ENCODE assay signal across 8 mouse cellular contexts in the genomic region with DNA sequence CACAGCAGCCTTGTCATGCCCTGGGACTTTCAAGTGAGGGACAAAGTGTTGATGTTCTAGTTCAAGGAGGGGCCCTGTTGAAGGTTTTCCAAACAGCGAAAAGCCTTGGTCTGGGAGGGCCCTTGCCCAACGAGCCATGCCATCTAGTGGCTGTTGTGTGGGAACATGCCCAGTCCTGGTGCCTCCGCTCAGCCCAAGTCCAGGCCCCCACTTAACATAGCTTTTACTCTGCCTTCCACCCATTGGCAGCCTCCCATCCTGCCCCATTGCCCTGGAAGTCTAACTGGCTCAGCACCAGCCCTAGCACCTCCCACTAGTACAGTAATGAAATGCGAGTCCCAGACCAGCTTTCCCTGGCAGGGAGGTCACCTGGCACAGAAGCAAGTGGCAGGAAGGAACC. TPM values are rescaled to one million over a fixed set of nuclear protein-coding genes. Genes with fewer than 3 reads are reported as not detected.
DNase-seq lines count a peak whose midpoint lies in the region; ATAC-seq lines count a peak whose summit lies in the region.

No protein-coding gene starts in this region.

- H3K4me3 ChIP-seq in midbrain, embryonic 14.5 days (replicated peaks; ENCODE audit: low read depth, low read length) = no peak overlapping the region
- no peak overlapping the region for H3K4me3 ChIP-seq in midbrain, embryonic 13.5 days (replicated peaks)

- 27% methylated on average over 4 of the region's 4 CpGs for WGBS in midbrain, embryonic 14.5 days
- WGBS in midbrain, embryonic 13.5 days = 25% methylated on average over 4 of the region's 4 CpGs

- H3K4me2 ChIP-seq in midbrain, embryonic 14.5 days (ENCODE audit: low read length) = no peak overlapping the region
- no peak overlapping the region for H3K4me2 ChIP-seq in midbrain, embryonic 13.5 days (replicated peaks)

- no peak for ATAC-seq in midbrain, embryonic 14.5 days (ENCODE audit: low FRiP score, low TSS enrichment)
- ATAC-seq in midbrain, embryonic 13.5 days = no peak

- H3K4me1 ChIP-seq in midbrain, embryonic 14.5 days (ENCODE audit: control insufficient read depth, insufficient read depth, low read length) = peaks cover 6% of the 10 kb centered on the region; the same call in 1 of the 2 replicates
- peaks cover 9% of the 10 kb centered on the region for H3K4me1 ChIP-seq in midbrain, embryonic 13.5 days (replicated peaks)

- intact Hi-C loops in left cerebral cortex, postnatal 14 days (cut with DNase I) = loop anchor here (5.0 kb wide), 1 partner anchor 59 kb away; no protein-coding TSS in a partner anchor

- no peaks in the 10 kb centered on the region for H3K9me3 ChIP-seq in midbrain, embryonic 14.5 days (ENCODE audit: control insufficient read depth, low read length)
- H3K9me3 ChIP-seq in midbrain, embryonic 13.5 days = no peaks in the 10 kb centered on the region

- H3K9ac ChIP-seq in midbrain, embryonic 14.5 days (replicated peaks; ENCODE audit: low read length) = no peak overlapping the region
- no peak overlapping the region for H3K9ac ChIP-seq in midbrain, embryonic 13.5 days (replicated peaks)

- DNase-seq in midbrain, embryonic 14.5 days = peak; percentile 38
- peak; percentile 90 for DNase-seq in adrenal gland, postnatal 10 days
- peak; percentile 12 to 54 for DNase-seq in frontal cortex, adult 2 months (ENCODE audit: extremely low spot score in 1 of 2, low spot score in 1 of 2)
- DNase-seq in heart, postnatal 4 days = peak; percentile 87
- peak; percentile 62 to 73 for DNase-seq in left cerebral cortex, postnatal 14 days (ENCODE audit: low spot score in 2 of 2)
- peak; percentile 52 for DNase-seq in right cerebral cortex, postnatal 4 days
- no peak for DNase-seq in thymus, postnatal 36 days

- no peak overlapping the region for H3K27ac ChIP-seq in midbrain, embryonic 14.5 days (replicated peaks; ENCODE audit: low read depth, low read length)
- no peak overlapping the region for H3K27ac ChIP-seq in midbrain, embryonic 13.5 days

- H3K36me3 ChIP-seq in midbrain, embryonic 14.5 days (ENCODE audit: control insufficient read depth, insufficient read depth, low read length) = no peaks in the 10 kb centered on the region
- H3K36me3 ChIP-seq in midbrain, embryonic 13.5 days = no peaks in the 10 kb centered on the region

- H3K27me3 ChIP-seq in midbrain, embryonic 14.5 days (ENCODE audit: control insufficient read depth, insufficient read depth, low read length) = no peaks in the 10 kb centered on the region
- H3K27me3 ChIP-seq in midbrain, embryonic 13.5 days = no peaks in the 10 kb centered on the region

RNA-seq across cellular contexts. Expression of gene Rft1, which starts 3.2 kb away (rescaled TPM):
- 7.7 and 10.3 TPM in 2 replicates for polyA plus RNA-seq in midbrain, embryonic 14.5 days (2014; fragmentation: Nextera tagmentation; extraction: Ambion mirVana)
- polyA plus RNA-seq in midbrain, embryonic 13.5 days (2015; fragmentation: Nextera tagmentation; extraction: Ambion mirVana) = 10.8 and 10.9 TPM in 2 replicates
- total RNA-seq in adrenal gland, postnatal 10 days (2021) = 10 to 100 TPM; 21.2 to 24.2 TPM
- polyA plus RNA-seq in frontal cortex, adult 2 months (2012; rRNA removed) = 12.1 and 12.9 TPM in 2 replicates
- 10 to 100 TPM in 1 of 2 experiments, 1 to 10 TPM in 1; 9.6 to 10.5 TPM for total RNA-seq in heart, postnatal 4 days (2021)
- total RNA-seq in left cerebral cortex, postnatal 14 days (2021) = 10 to 100 TPM; 11.0 to 12.4 TPM

RNA-seq across cellular contexts. Expression of gene Prkcd, which starts 25.0 kb away (rescaled TPM):
- 10.6 and 12.8 TPM in 2 replicates for polyA plus RNA-seq in midbrain, embryonic 14.5 days (2014; fragmentation: Nextera tagmentation; extraction: Ambion mirVana)
- polyA plus RNA-seq in midbrain, embryonic 13.5 days (2015; fragmentation: Nextera tagmentation; extraction: Ambion mirVana) = 14.5 and 17.4 TPM in 2 replicates
- total RNA-seq in adrenal gland, postnatal 10 days (2021) = 100 to 1,000 TPM in 1 of 2 experiments, 10 to 100 TPM in 1; 80.9 to 129 TPM
- 17.1 and 18.9 TPM in 2 replicates for polyA plus RNA-seq in frontal cortex, adult 2 months (2012; rRNA removed)
- 10 to 100 TPM; 28.6 to 30.9 TPM for total RNA-seq in heart, postnatal 4 days (2021)
- total RNA-seq in left cerebral cortex, postnatal 14 days (2021) = 10 to 100 TPM; 12.5 to 15.7 TPM

Comparison
In these comparisons a context has a peak if more than half of its experiments do, and no peak if none do; other contexts are left out.
1. DNase-seq: peak in midbrain, embryonic 14.5 days (single experiment), adrenal gland, postnatal 10 days (single experiment), frontal cortex, adult 2 months (2 of 2), heart, postnatal 4 days (single experiment), left cerebral cortex, postnatal 14 days (2 of 2) and right cerebral cortex, postnatal 4 days (single experiment); none in thymus, postnatal 36 days (0 of 2).